Mouse (Mus musculus) left cerebral cortex, adult 2 months (tissue): ENCODE data around the gene Krtap5-1. TPM values are rescaled to one million over a fixed set of nuclear protein-coding genes. Genes with fewer than 3 reads are reported as not detected.
A peak's percentile ranks its signal among the peaks of the same experiment; 100 is the strongest.
"Not testable (repeated sequence)": the region's sequence is repeated elsewhere in the genome, so short reads cannot be mapped to it uniquely, and the experiment has no call there.

ENCODE experiments used
- DNase-seq, 2 experiments: peaks; one replicate each; pipeline ENCODE4 v3.0.0; 2021 to 2022; ENCODE audit warnings: low spot score in 2 of 2, mixed read lengths in 1 of 2; ENCODE audit errors: extremely low spot score in 1 of 2
- H3K27ac ChIP-seq: fragments of 200-600 bp; 2 replicates; pipeline ENCODE4 v1.8.1; 2022
- H3K4me3 ChIP-seq: fragments of 200-600 bp; 2 replicates; pipeline ENCODE4 v1.8.1; 2022
- CTCF ChIP-seq: fragments of 200-600 bp; IDR thresholded peaks from 2 replicates; pipeline ENCODE4 v1.8.1; 2022; ENCODE audit warnings: antibody characterized with exemption, mild to moderate bottlenecking, moderate library complexity
- intact Hi-C: fragments of 180-260 bp; cut with DNase I; formaldehyde crosslinking; loops from one replicate; pipeline ENCODE4 v1.15.1; 2025
- long read RNA-seq, 2 experiments: library from polyadenylated mRNA; stranded (forward); transcript quantifications; one replicate each; pipeline ENCODE4 v2.0.0; 2021; ENCODE audit warnings: borderline mapping rate in 2 of 2
- total RNA-seq, 2 experiments: library from RNA; stranded (reverse); gene quantifications; 2 replicates each; pipeline ENCODE4 v1.2.3; 2021

The Krtap5-1 gene
- not detected for total RNA-seq
- long read RNA-seq, experiment 1 = 0 reads
- long read RNA-seq, experiment 2 = 0 reads

DNA sequence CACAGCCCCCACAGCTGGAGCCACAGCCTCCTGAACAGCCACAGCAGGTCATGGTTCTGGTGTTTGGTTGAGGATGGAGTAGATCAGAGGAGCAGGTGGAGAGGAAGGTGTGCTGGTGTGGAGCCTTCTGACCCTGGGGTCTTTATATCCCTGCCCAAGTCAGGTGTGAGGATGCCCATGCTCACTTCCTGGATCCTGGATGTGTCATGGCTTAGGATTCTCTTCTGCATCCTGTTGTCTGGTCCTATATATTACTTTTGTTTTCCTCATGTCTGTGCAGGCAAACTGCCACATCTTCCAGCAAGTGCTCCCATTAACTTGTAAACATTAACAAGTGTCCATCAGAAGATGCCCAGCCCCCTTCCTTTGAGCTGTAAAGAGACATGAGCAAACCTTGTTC is at the start of gene Krtap5-1:
Gene Krtap5-1 (minus strand): TSS at position 101 of the 400 bp plus-strand sequence.
- DNase-seq, H3K4me3 ChIP-seq, intact Hi-C loops, H3K27ac ChIP-seq: not testable (repeated sequence)

DNA sequence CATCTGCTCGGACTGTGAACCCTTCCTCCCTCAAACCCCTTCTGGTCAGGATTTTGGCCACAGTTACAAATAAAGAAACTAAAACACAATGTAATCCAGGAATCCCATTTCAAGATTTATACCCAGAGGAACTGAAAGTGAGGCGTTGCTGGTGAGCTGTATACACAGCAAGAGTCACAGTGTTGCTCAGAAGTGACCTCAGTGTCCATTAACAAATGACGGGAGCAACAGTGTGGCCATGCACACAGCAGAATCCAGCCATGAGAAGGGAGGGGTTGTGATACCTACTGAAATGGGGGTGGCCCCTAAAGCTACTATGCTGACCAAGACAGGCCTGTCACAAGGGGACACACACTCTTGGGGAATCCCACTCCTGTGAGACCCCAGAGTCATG is 45.3 kb upstream of the Krtap5-1 start:
- H3K27ac ChIP-seq = no peak overlapping the region
- no peak overlapping the region for H3K4me3 ChIP-seq
- TF ChIP-seq CTCF = no peak
- DNase-seq = no peak
- intact Hi-C loops = no loop called here

DNA sequence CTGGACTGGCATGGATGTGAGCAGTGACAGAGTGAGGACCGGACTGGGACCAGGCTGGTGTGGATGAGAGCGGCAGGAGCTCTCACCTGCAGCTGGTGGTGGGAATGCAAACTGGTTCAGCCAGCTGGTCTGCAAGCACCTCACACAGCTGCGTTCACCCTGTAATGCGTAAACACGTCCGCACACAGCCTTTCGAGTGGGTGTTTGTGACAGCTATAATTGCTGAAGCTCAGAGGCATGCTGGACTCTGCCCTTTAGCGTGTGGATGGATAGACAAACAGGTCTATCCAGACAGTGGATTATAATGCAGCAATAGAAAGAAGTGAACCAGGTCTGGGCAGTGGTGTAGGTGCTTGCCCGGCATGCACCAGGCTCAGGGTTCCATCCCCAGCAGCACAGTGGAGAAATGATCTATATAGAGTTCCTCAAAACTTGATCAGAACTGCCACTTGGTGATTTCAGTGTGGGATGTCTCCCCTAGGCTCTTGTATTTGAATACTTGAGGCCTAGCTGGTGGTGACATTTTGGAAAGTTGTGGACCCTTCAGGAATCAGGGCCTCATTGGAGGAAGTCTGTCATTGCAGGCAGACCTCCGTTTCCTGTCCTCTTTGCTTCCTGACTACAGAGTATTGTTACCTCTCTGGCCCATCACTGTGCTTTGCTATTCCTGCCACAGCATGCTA is 44.8 kb upstream of the Krtap5-1 start:
- TF ChIP-seq CTCF = no peak
- intact Hi-C loops = no loop called here
- Histone ChIP-seq H3K4me3 (no peak overlapping the region), H3K27ac (no peak overlapping the region)
- no peak for DNase-seq

DNA sequence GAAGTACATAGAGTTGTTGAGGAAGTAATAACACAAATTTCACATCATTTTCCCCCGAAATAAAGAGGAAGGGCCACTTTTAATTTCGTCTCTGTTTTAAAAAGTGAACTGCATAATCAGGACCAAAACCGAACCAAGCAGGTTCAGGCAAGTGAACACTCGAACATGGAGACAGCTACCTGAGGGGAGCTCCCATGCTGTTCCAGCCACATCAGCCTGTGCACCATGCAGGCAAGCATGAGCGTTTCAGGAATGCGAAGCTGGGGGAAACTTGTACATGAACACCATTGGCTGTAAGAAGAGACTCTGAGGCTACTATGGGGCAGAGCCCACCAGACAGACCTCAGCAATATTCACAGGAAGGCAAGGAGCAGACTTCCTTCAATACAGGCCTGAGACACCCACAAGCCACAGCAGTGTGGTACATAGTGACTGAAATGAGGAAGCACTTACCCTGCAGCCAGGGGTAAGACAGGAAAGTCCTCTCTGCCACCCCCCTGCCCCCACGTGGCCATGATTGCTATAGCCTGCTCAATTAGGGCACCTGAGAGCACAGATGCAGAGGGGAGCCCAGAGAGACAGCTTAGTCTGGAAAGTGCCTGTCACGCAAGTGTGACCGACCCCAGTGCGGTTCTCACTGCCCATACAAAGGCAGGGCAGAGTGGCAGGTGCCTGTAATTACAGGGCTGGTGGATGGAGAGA is 43.5 kb upstream of the Krtap5-1 start:
- DNase-seq = no peak
- H3K27ac ChIP-seq = no peak overlapping the region
- intact Hi-C loops = no loop called here
- no peak for TF ChIP-seq CTCF
- H3K4me3 ChIP-seq = no peak overlapping the region

DNA sequence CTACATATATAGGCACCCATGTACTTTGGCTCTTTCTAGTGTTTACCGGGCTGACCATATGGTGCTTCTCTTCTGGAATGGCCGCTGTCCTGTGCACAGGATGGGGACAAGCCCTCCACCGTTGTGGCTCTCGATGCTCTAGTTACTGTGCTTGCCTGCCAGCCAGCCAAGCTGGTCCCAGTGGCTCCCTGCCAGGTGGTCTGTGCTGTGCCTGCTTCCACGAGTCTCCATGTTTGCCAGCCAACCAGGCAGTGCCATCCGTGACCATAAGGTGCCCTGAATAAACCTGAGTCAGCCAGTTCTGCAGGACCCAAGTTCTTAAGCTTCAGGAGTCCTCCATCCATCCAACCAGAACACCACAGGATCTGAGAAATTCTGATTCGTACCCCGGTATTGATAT is 38.2 kb upstream of the Krtap5-1 start:
- no peak overlapping the region for H3K4me3 ChIP-seq
- intact Hi-C loops = loop anchor here (2.0 kb wide), 1 partner anchor 198 kb away; the partner anchor contains the start of gene Mrpl23
- TF ChIP-seq CTCF = no peak
- H3K27ac ChIP-seq = no peak overlapping the region
- DNase-seq = no peak

DNA sequence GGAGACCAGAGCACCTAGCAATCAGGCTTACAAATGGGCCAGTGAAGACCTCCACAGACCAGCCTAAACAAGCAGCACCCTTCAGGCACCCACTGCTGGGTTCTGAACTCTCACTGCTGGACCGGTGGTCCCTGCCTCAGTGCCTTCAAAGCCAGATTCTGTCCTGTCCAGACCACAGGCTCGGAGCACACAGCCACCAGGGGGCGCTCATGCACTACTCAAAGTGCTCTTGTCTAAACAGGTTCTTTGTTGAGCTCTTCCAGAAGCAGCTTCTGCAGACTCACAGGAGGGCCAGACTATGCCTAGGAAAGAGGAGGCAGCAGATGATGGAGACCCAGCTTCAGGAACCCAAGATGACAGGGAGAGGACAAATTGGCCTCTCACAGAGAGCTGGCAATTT is 37.3 kb upstream of the Krtap5-1 start:
- H3K4me3 ChIP-seq = no peak overlapping the region
- TF ChIP-seq CTCF = peak; percentile 96
- no peak overlapping the region for H3K27ac ChIP-seq
- intact Hi-C loops = loop anchor here (1.0 to 5.0 kb wide), 5 partner anchors 101 to 341 kb away; partner anchors contain the start of genes Mrpl23 and Tnnt3
- DNase-seq = peak; percentile 82 to 87

DNA sequence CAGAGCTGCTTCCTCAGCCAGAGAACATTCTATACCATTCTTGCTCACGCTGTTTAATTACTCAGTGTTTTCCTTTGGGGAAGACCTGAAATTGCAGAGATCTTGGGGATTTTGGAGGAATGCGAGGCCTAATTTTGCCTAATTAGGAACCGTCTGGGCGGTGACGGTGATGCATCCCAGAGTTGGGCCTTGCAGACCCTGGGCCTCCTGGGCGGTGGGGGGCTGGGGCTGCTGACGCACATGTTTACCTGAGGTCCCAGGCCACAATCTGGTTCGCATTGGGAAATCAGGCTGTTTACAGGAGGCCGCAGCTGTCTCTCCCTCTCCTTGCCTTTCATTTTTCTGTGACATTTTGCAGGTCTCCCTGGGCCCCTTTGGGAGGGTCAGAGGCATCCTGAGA is 35.8 kb upstream of the Krtap5-1 start:
- DNase-seq, H3K4me3 ChIP-seq, H3K27ac ChIP-seq: not testable (repeated sequence)
- intact Hi-C loops = loop anchor here (5.0 kb wide), 1 partner anchor 165 kb away; the partner anchor contains the start of gene Tnnt3

DNA sequence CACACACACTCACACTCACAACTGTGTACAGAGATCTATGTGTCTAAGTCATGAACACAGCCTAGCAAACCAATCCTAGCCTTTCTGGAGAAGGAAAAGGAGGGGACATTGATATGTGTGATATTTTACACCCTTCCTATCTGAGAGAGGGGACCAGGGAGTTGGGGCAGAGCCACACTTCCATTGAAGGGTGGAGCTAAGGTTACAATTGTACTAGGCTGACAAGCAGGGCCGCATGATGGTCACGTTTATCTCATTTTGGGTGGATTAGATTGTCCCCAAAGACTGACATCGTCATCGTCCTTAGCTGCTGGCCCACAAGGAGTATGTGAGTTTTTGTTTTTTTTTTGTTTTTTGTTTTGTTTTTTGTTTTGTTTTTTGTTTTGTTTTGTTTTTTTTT is 34.4 kb upstream of the Krtap5-1 start:
- no peak for DNase-seq
- no peak for TF ChIP-seq CTCF
- Histone ChIP-seq H3K27ac (no peak overlapping the region), H3K4me3 (no peak overlapping the region)
- intact Hi-C loops = loop anchor here (5.0 kb wide), 1 partner anchor 166 kb away; the partner anchor contains the start of gene Tnnt3

DNA sequence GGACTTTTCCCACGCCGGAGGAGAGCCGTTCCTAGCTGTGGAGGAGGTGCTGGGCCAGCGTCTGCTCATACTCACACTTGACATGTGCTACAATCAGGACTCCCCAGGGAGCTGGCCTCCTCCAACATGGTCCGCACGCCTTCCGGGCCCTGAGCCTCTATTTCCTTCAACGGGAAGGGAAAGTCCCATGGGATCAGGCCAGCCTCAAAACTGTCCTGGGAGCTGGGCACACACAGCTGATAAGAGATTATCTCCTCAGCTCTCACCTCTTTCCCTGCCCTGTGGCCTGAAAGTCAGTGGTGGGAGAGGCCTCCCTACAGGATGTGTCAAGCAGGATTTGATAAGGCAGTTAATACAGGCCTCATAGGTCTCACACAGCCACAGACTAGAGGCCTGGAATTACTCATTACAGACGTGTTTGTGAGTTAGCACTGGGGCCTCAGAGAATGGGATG is 33.4 kb upstream of the Krtap5-1 start:
- intact Hi-C loops = loop anchor here (5.0 kb wide), 1 partner anchor 167 kb away; the partner anchor contains the start of gene Tnnt3
- TF ChIP-seq CTCF = no peak
- Histone ChIP-seq H3K4me3 (no peak overlapping the region), H3K27ac (no peak overlapping the region)
- no peak for DNase-seq

DNA sequence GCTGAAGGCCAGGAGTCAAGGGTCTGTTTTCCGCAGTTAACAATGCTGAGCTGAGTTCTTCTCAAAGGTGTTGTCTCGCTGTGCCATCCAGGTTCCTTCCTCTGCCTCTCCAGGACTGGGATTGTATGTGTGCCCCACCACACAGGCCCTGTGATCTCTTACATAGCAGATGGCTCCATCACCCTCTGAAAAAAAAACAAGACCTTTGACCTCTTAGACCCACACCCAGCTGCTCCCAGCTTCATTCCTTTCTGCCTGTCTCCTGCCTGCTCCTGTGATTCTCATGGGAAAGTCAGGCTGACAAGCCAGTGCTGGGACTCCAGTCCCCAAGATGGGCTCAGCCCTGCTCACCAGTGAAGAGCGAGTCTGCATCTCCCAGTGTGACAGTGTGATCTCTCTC is 31.6 kb upstream of the Krtap5-1 start:
- no peak overlapping the region for H3K27ac ChIP-seq
- H3K4me3 ChIP-seq = no peak overlapping the region
- intact Hi-C loops = no loop called here
- DNase-seq = no peak
- TF ChIP-seq CTCF = no peak

DNA sequence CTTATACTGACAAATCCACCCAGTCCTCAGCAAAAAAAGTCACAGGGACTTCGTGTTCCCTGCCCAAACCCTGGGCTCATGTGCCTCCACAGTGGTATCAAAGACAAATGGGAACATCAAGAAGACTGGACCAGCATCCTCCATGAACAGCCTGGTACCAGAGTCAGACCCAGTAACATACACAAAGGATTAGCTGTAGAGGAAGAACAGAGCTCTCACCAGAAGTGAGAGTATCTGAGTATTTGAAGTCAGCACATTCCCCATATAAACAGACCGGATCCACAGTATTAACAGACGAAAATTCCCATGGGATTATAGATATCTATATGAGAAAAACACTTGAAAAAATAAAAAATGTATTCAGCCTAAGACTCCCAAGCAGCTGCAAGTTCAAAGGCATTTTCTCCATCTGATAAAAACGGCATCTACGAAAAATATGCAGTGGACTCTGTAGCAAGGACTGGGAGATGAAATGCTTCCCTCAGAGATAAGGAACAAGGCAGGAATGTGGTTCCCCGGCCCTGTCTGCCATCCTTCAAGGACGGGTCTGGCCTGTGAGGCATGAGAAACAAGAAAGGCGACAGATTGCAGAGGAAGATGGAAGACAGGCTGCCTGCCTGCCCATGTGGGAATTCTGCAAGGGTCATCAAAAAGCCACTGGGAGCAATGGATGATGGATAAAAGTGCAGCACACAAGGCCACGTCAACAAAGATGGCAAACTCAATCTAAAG is 30.0 kb upstream of the Krtap5-1 start:
- intact Hi-C loops = no loop called here
- TF ChIP-seq CTCF = no peak
- Histone ChIP-seq H3K4me3 (no peak overlapping the region), H3K27ac (no peak overlapping the region)
- DNase-seq = no peak
